Mouse (Mus musculus): Measurements from ENCODE around the gene Ppil4.
"Not testable (repeated sequence)": the region's sequence is repeated elsewhere in the genome, so short reads cannot be mapped to it uniquely, and the experiment has no call there.

The Ppil4 gene

GRCm38 (mm10) chr10:7792751-7793385, at the start of gene Ppil4, which contains the start of gene Ginm1:
TSS of gene Ppil4 (plus strand) at chr10:7792891.
TSS of gene Ginm1 (minus strand) at chr10:7792824.
- peak; percentile 89 for DNase-seq (ENCODE audit: low spot score)

- not testable (repeated sequence) for DNase-seq (ENCODE audit: low spot score)
Measured at GRCm38 (mm10) chr10:7745528-7745927, 47.2 kb upstream of the Ppil4 start.

GRCm38 (mm10) chr10:7748752-7749151, 43.9 kb upstream of the Ppil4 start:
- DNase-seq (ENCODE audit: low spot score), result no peak

GRCm38 (mm10) chr10:7757544-7757943, 35.1 kb upstream of the Ppil4 start:
- no peak for DNase-seq (ENCODE audit: low spot score)

- no peak for DNase-seq (ENCODE audit: low spot score)
Measured at GRCm38 (mm10) chr10:7772346-7772745, 20.3 kb upstream of the Ppil4 start.

GRCm38 (mm10) chr10:7772769-7773168, 19.9 kb upstream of the Ppil4 start:
- no peak for DNase-seq (ENCODE audit: low spot score)

- no peak for DNase-seq (ENCODE audit: low spot score)
Measured at GRCm38 (mm10) chr10:7775421-7775820, 17.3 kb upstream of the Ppil4 start.

GRCm38 (mm10) chr10:7778361-7778760, 14.3 kb upstream of the Ppil4 start:
- no peak for DNase-seq (ENCODE audit: low spot score)

GRCm38 (mm10) chr10:7779751-7780237, 12.9 kb upstream of the Ppil4 start:
- no peak for DNase-seq (ENCODE audit: low spot score)

- peak; percentile 89 for DNase-seq (ENCODE audit: low spot score)
Measured at GRCm38 (mm10) chr10:7780238-7781176, 12.2 kb upstream of the Ppil4 start.

- no peak for DNase-seq (ENCODE audit: low spot score)
Measured at GRCm38 (mm10) chr10:7781214-7781613, 11.5 kb upstream of the Ppil4 start.

- no peak for DNase-seq (ENCODE audit: low spot score)
Measured at GRCm38 (mm10) chr10:7787319-7787718, 5.4 kb upstream of the Ppil4 start.

GRCm38 (mm10) chr10:7792254-7792750, 389 bp upstream of the Ppil4 start:
- DNase-seq (ENCODE audit: low spot score), result no peak

GRCm38 (mm10) chr10:7801258-7801657, 8.6 kb downstream of the Ppil4 start:
- DNase-seq (ENCODE audit: low spot score), result no peak

- no peak for DNase-seq (ENCODE audit: low spot score)
Measured at GRCm38 (mm10) chr10:7802519-7803140, 9.9 kb downstream of the Ppil4 start.

GRCm38 (mm10) chr10:7809937-7810336, 17.2 kb downstream of the Ppil4 start:
- DNase-seq (ENCODE audit: low spot score), result peak; percentile 66

- DNase-seq (ENCODE audit: low spot score), result no peak
Measured at GRCm38 (mm10) chr10:7816476-7816875, 23.8 kb downstream of the Ppil4 start.

GRCm38 (mm10) chr10:7818676-7819075, 26.0 kb downstream of the Ppil4 start:
- no peak for DNase-seq (ENCODE audit: low spot score)

GRCm38 (mm10) chr10:7819156-7819555, 26.5 kb downstream of the Ppil4 start:
- DNase-seq (ENCODE audit: low spot score), result no peak

GRCm38 (mm10) chr10:7819603-7820002, 26.9 kb downstream of the Ppil4 start:
- DNase-seq (ENCODE audit: low spot score), result no peak

- DNase-seq (ENCODE audit: low spot score), result no peak
Measured at GRCm38 (mm10) chr10:7820171-7820570, 27.5 kb downstream of the Ppil4 start.

GRCm38 (mm10) chr10:7821981-7822380, 29.3 kb downstream of the Ppil4 start:
- no peak for DNase-seq (ENCODE audit: low spot score)
